Mouse (Mus musculus) fat pad, adult 2 months (tissue): ENCODE data around the gene Plxna4.
A peak's percentile ranks its signal among the peaks of the same experiment; 100 is the strongest.
"Not testable (repeated sequence)": the region's sequence is repeated elsewhere in the genome, so short reads cannot be mapped to it uniquely, and the experiment has no call there.

Source experiments
- DNase-seq: peaks from one replicate; pipeline ENCODE4 v3.0.0-alpha.2; 2011; ENCODE audit warnings: low read depth, low spot score; ENCODE audit errors: extremely low read depth

Gene Plxna4

GRCm38 (mm10) chr6:32544021-32544420, 44.0 kb downstream of the Plxna4 start:
- no peak for DNase-seq

GRCm38 (mm10) chr6:32540155-32540554, 47.8 kb downstream of the Plxna4 start:
- no peak for DNase-seq

DNA sequence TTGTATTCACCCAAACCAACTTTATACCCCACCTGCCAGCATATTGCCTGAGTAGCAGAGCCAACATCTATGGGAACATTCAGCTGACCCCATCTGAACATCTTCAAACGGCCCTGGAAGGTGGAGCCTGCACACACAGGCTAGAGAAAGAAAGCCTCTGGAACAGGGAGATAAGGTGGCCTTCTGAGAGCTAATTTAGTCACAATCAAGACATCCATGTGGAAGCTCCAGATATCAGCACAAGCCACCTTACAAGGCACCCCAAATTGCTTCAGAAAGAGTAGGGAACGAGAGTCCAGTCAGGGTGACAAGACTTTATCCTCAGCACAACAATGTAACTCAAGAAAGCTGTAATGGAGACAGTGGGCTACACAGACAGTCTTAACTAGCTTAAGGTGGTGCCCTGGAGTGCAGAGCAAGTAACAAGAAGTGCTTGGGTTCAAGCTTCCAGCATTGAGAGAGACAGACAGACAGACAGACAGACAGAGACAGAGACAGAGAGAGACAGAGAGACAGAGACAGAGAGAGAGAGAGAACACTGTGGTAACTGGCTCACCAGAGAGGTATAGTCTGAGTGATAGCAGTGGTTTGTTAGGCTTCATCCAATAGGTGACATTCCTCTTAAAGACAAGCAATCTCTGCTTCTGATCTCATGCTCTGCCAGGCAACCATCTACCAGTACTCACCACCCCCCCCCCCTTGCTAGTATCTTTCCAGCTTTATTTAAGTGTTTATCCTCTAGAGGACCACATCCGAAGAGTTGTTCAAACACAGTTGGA, 53.8 kb downstream of the Plxna4 start:
- DNase-seq: no peak

DNA sequence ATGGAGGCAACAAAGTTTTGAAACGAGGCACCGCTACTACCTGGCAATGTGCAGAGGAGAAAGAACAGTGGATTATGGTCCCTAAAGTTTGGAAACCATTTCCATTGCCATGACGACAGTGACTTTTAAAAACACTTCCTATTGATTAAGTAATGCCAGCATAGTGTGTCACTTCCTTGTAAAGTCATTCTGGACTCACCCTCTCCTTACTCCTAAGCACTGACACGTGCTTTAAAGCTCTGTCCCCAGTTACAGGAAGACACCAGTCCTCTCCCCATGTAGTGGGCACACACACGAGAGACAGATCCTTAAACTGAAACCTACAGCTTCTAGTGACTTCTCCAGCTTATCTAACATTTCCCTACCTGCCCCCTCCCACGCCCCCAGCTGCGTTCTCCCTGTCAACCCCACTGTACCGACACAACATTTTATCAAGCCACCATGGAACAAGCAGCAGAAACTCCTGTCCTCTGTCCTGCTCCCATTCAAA, 59.9 kb downstream of the Plxna4 start:
- no peak for DNase-seq

DNA sequence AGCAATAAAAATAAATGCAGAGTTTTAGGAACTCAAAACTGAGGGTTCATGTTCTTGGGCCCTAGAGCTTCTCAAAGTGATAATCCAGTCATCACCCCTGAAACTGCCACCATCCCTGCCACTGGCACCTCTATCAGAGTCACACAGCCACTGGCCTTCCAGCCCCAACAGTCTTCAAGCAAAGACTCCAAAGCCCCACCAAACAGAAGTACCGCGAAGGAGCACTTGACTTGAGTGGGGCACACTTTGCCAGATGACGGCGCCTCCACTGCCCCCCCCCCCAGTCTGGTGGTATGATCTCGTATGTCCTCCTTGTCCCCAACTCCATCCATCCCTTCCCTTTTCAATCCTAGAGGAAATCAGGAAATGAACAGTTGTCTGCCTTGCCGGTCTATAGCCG, 60.5 kb downstream of the Plxna4 start:
- DNase-seq: no peak

DNA sequence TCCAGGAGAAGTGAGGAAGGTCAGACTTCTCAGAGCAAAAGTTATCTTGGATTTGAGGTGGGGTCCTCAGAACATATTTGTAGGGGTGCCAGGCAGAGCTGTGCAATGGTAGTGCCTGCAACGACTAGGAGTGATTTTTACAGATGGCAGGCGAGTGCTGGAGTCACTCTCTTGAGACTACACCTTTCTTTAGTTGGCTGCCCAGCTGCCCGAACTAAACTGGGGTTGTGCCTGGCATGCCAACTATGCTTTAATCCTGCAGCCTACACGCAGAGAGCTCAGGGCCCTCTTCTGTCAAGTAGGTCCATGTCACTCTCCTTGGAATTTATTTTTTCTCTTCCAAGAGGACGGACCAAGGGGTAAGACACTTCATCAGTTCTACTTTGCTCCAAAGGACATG, 61.2 kb downstream of the Plxna4 start:
- DNase-seq: no peak

GRCm38 (mm10) chr6:32520097-32520496, 67.9 kb downstream of the Plxna4 start:
- peak; percentile 30 for DNase-seq

DNA sequence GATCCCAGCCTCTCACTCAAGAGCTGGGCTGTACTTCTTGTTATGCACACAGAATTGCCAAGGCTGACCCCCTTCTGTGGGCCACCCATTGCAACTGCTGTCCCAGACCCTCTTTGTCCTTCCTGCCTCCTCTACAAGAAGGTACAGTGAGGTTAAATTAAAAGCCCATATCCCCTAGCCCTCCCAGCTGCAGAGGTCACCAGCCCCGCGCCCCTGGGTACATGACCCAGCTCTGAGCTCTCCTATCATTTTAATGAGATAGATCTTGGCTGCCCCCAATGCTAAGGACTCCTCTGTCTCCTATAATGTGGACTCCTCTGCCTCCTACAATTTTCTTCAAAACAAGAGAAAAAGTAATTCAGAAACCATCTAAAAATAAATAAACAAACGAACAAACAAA, 69.4 kb downstream of the Plxna4 start:
- DNase-seq: no peak

GRCm38 (mm10) chr6:32514096-32514495, 73.9 kb downstream of the Plxna4 start:
- no peak for DNase-seq

DNA sequence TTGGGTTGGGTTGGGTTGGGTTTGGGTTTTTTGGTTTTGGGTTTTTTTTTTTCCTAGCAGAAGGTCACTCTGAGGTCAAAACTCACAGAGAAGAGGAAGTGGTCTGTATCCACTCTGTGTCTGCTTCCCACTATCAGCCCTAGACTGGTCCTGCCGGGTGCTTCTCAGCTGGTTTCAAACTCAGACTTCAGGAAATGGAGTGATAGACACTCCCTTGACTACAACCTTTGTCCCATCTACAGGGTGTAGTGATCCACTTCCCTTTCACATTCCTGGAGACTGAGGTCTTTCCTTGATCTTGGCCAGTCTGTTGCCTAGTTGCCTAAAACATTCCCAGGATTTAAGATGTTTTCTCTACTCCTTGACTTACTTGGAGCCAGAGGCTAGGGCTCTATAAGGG, 76.0 kb downstream of the Plxna4 start:
- no peak for DNase-seq

DNA sequence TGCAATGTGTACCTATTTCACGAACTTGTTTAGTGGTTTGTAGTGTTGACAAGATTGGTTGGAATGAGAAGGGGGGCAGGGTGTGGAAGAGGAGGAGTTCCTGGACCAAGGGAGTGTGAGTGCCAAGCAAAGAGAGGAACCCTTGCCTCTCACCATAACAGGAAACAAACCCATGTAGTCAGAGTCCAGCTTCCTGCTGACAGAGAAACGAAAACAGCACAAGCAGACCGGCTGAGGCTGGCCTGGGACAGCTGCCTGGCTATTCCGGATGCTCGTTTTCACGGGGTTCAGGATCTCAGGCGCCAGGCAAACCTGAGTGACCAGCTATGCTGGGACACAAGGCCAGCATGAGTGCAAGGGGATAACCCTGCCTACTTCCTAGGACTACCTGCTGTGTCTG, 77.1 kb downstream of the Plxna4 start:
- no peak for DNase-seq

DNA sequence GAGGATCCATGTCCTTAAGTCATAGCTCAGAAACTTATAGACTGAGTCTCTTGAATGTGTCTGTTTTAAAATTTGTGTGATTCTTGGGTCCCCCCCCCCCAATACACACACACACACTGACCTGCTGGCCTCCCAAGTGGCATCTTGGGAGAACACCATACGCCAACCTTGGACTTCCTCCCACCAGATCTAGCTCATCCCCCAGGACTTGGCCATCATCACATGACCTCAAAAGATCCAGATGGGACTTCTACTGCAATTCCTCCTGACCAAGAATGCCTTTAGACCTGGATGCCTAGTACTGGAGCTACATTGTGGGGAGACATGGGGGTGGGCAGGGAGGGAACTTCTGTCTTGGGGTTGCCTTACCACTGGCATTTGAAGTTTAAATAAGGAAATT, 77.5 kb downstream of the Plxna4 start:
- DNase-seq: no peak

DNA sequence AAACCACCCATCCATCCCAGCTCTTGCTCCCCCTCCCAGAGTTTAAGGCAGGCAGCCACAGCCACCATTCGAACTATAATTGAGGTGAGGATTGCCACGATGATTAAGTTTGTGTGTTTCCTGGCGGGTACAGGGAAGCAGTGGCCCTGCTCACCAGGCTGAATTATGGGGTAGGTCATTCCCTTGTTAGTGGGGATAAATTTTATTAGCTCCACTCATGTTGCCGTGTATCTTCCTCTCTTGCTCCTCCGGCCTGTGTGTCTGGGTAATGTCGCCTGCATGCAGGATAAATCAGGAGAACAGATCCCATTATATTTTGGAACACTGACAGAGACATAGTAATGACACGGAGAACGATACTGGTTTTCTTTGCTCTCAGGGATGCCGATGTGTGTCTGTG, 78.9 kb downstream of the Plxna4 start:
- DNase-seq: no peak

GRCm38 (mm10) chr6:32504963-32505362, 83.0 kb downstream of the Plxna4 start:
- no peak for DNase-seq

- not testable (repeated sequence) for DNase-seq
Measured at GRCm38 (mm10) chr6:32501186-32501585, 86.8 kb downstream of the Plxna4 start.

GRCm38 (mm10) chr6:32498106-32498505, 89.9 kb downstream of the Plxna4 start:
- no peak for DNase-seq

GRCm38 (mm10) chr6:32496109-32496508, 91.9 kb downstream of the Plxna4 start:
- no peak for DNase-seq

DNA sequence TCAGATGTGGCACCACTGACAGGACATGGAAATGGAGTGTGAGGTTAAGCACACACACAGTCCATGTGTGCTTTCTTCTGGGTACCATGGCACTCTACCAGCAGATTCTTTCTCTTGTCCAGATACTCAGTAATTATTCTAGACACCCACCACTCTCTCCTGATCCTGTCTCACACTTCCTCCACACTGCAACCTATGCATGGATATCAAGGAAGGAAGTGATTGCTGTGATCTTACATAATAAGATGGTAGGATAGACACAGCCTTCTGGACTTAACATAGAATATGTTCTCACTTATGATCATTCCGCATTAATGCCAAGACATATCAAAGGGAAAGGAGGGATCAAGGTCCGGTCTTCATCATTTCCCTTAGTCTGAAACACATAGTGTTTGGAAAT, 92.5 kb downstream of the Plxna4 start:
- DNase-seq: no peak

DNA sequence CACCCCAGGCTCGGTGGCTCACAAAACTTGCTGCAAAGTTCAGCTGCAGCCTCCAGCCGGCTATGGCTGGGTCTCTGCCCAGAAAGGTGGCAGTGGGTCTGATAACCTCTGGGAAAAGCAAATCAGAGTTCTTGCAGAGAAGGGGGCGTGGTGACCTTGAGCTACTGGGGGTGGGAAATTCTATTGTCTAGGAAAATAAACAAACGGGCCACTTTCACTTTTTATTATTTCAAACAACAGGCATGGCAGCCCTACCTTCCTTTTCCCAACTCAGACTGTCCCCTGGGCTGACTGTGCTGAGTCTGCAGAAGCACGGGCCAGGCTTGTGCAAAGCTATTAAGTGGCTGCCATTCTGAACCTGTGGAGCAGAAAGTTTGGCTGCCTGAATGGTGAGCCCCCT, 94.4 kb downstream of the Plxna4 start:
- DNase-seq: no peak

DNA sequence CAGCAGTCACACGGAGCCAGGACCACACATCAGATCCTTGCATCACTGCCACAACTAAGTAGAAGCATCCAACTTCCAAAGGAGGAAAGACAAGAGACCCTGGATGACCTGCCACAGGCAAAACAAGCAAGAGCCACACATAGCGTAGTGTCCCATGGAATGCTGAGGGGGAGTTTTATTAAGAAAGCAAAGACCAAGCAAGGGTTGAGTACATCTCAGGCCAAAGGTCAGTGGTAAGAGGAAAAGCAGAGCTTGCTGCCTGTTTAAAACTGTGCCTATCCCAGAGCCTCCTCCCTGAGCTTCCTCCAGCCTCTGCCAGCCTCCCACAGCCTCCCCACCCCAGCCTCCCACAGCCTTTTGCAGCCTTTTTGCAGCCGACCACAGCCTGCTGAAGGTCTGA, 100.9 kb downstream of the Plxna4 start:
- no peak for DNase-seq

DNA sequence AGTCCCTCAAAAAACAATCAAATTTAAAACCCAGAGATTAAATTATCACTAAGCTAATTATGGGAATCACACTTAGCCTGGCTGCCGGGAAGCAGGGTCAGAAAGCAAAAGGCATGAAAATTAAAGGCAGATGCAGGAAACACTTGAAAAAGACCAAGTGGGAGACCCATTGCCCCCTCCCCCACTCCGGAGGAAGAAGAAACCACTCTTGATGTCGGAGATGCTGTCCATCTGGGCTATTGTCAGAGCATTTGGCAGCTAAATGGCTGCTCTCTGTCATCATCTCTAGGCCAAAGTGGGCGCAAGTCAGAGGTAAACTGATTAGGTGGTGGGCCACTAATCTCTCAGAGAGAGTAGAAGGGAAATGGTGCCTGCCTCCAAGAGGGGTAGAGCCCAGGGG, 105.5 kb downstream of the Plxna4 start:
- no peak for DNase-seq

GRCm38 (mm10) chr6:32480741-32481140, 107.3 kb downstream of the Plxna4 start:
- DNase-seq: no peak

GRCm38 (mm10) chr6:32479765-32480164, 108.2 kb downstream of the Plxna4 start:
- DNase-seq: no peak
